In the genomic region with DNA sequence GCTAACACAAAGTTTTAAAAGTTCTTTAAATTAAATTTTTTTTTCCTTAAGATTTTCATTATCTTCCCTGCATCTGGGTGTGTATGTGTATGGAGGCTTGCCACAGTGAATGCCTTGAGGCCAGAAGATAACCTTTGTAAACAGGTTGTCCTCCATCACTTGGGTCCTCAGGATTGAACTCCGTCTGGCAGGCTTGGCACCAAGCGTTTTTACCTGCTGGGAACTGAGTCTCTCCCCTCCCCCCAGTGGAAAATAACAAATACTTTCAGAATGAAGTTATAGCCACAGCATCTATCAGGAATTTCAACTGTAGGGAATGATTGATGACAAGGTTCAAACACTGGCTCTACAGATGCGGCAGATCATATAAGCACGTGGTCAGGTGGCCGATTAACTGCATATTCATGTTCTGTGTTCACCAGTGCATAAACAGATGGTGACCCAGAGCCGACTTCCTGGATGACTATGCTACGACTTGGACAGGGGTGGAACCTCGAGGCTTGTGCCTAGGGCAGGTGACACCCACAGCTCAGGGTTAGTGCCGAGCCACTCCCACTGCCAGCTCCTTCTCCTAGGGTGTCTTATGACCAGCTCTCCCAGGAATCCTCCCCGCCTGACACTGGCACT, we compare ENCODE assay signal across 8 mouse cellular contexts. TPM values are rescaled to one million over a fixed set of nuclear protein-coding genes. Genes with fewer than 3 reads are reported as not detected.
DNase-seq lines count a peak whose midpoint lies in the region; ATAC-seq and TF ChIP-seq lines count a peak whose summit lies in the region.

No protein-coding gene starts in this region.

- no peak for TF ChIP-seq RAD21 in CH12.LX (IDR thresholded peaks at IDR 0.05; ENCODE audit: low read depth, low read length)

- H3K36me3 ChIP-seq in CH12.LX (replicated peaks in 1 of 2; ENCODE audit: control insufficient read depth in 1 of 2, insufficient read depth in 1 of 2, low read length in 1 of 2), result peaks cover 12 to 23% of the 10 kb centered on the region in 2 experiments
- H3K36me3 ChIP-seq in embryonic facial prominence, embryonic 11.5 days (replicated peaks; ENCODE audit: control insufficient read depth, insufficient read depth, low read depth, low read length), result no peaks in the 10 kb centered on the region
- H3K36me3 ChIP-seq in heart, embryonic 12.5 days, result peaks cover 16% of the 10 kb centered on the region
- H3K36me3 ChIP-seq in kidney, embryonic 16.5 days (ENCODE audit: insufficient read depth, low read length), result 0 out of 2 replicates have a peak, but pooled peaks cover 16% of the 10 kb centered on the region

- DNase-seq in CH12.LX (ENCODE audit: extremely low read depth), result peak; percentile 87
- DNase-seq in adrenal gland, adult 18-20 months (ENCODE audit: low spot score in 2 of 2), result peak; percentile 30 to 38
- DNase-seq in embryonic facial prominence, embryonic 11.5 days (ENCODE audit: low spot score), result peak; percentile 11
- DNase-seq in lung, postnatal 36 days, result peak; percentile 78
- DNase-seq in spleen, adult 12 weeks (ENCODE audit: low spot score), result peak; percentile 70
- DNase-seq in right cerebral cortex, postnatal 4 days, result no peak

- dilution Hi-C loops in CH12.LX (cut with MboI; ENCODE audit: extremely low pct_ligation_motif_present, extremely low pct_unique_long_range_greater_than_20kb, low sequenced_read_pairs), result no loop called here

- peak overlapping the region; percentile 90 for H3K4me2 ChIP-seq in CH12.LX (ENCODE audit: insufficient read depth, low read depth, poor library complexity, severe bottlenecking)
- H3K4me2 ChIP-seq in embryonic facial prominence, embryonic 11.5 days (ENCODE audit: low read depth, low read length), result peak overlapping the region; percentile 49
- H3K4me2 ChIP-seq in heart, embryonic 12.5 days, result peak overlapping the region; percentile 87
- peak overlapping the region; percentile 93 for H3K4me2 ChIP-seq in kidney, embryonic 16.5 days (replicated peaks; ENCODE audit: low read depth, low read length)

- H3K79me2 ChIP-seq in CH12.LX (replicated peaks; ENCODE audit: control insufficient read depth, extremely low read depth, insufficient read depth, poor library complexity, severe bottlenecking), result peaks cover 10% of the 10 kb centered on the region; the same call in 1 of the 2 replicates

- no peak overlapping the region for H3K27ac ChIP-seq in CH12.LX (ENCODE audit: insufficient read depth, low read depth)
- H3K27ac ChIP-seq in embryonic facial prominence, embryonic 11.5 days (replicated peaks; ENCODE audit: low read depth, low read length), result no peak overlapping the region
- peak overlapping the region; percentile 83 for H3K27ac ChIP-seq in heart, embryonic 12.5 days (ENCODE audit: poor library complexity, severe bottlenecking)
- H3K27ac ChIP-seq in kidney, embryonic 16.5 days (ENCODE audit: low read length), result peak overlapping the region; percentile 86

- H3K9me3 ChIP-seq in CH12.LX (replicated peaks; ENCODE audit: low read length), result no peaks in the 10 kb centered on the region
- no peaks in the 10 kb centered on the region for H3K9me3 ChIP-seq in embryonic facial prominence, embryonic 11.5 days (replicated peaks; ENCODE audit: control insufficient read depth, low read length)
- no peaks in the 10 kb centered on the region for H3K9me3 ChIP-seq in heart, embryonic 12.5 days (replicated peaks)
- H3K9me3 ChIP-seq in kidney, embryonic 16.5 days (ENCODE audit: low read length), result no peaks in the 10 kb centered on the region

- ATAC-seq in embryonic facial prominence, embryonic 11.5 days (replicated peaks; ENCODE audit: insufficient number of reproducible peaks, low FRiP score, low TSS enrichment, low read depth), result peak; percentile 66
- ATAC-seq in heart, embryonic 12.5 days (ENCODE audit: insufficient number of reproducible peaks, low FRiP score), result peak; percentile 89
- ATAC-seq in kidney, embryonic 16.5 days (ENCODE audit: low FRiP score, low TSS enrichment), result peak; percentile 91

- 12% methylated on average over 10 of the region's 10 CpGs for WGBS in embryonic facial prominence, embryonic 11.5 days
- 6% methylated on average over 10 of the region's 10 CpGs for WGBS in heart, embryonic 12.5 days
- 5% methylated on average over 10 of the region's 10 CpGs for WGBS in kidney, embryonic 16.5 days

- H3K4me3 ChIP-seq in CH12.LX (replicated peaks in 1 of 3; ENCODE audit: low read depth in 2 of 3, low read length in 2 of 3, poor library complexity in 1 of 3), result peak overlapping the region; percentile 92 to 98 (median 98)
- H3K4me3 ChIP-seq in embryonic facial prominence, embryonic 11.5 days (ENCODE audit: low read depth, low read length), result peak overlapping the region; percentile 76
- H3K4me3 ChIP-seq in heart, embryonic 12.5 days, result peak overlapping the region; percentile 93
- H3K4me3 ChIP-seq in kidney, embryonic 16.5 days (ENCODE audit: low read length), result peak overlapping the region; percentile 99

- in situ Hi-C loops in CH12.LX (cut with MboI; ENCODE audit: low pct_ligation_motif_present, low pct_unique_long_range_greater_than_20kb, low sequenced_read_pairs), result no loop called here

- peak; percentile 36; the same call in 1 of the 2 replicates for TF ChIP-seq POLR2A in CH12.LX (IDR thresholded peaks at IDR 0.05; ENCODE audit: low read depth, low read length)

- TF ChIP-seq EP300 in CH12.LX (IDR thresholded peaks at IDR 0.05; ENCODE audit: low read length), result no peak; the same call in 1 of the 2 replicates

- peak overlapping the region; percentile 60; the same call in 1 of the 2 replicates for H3K9ac ChIP-seq in CH12.LX (ENCODE audit: insufficient read depth, low read depth)
- peak overlapping the region; percentile 32 for H3K9ac ChIP-seq in embryonic facial prominence, embryonic 11.5 days (replicated peaks; ENCODE audit: low read length)
- peak overlapping the region; percentile 52 for H3K9ac ChIP-seq in heart, embryonic 12.5 days
- peak overlapping the region; percentile 55 for H3K9ac ChIP-seq in kidney, embryonic 16.5 days (replicated peaks; ENCODE audit: low read length)

- H3K4me1 ChIP-seq in CH12.LX (ENCODE audit: control insufficient read depth in 1 of 2, insufficient read depth in 2 of 2), result peaks cover 0 to 35% of the 10 kb centered on the region in 2 experiments; a peak in 2 of 4 replicates
- H3K4me1 ChIP-seq in embryonic facial prominence, embryonic 11.5 days (ENCODE audit: control insufficient read depth, insufficient read depth, low read length), result peaks cover 4% of the 10 kb centered on the region; the same call in 1 of the 2 replicates
- H3K4me1 ChIP-seq in heart, embryonic 12.5 days (replicated peaks), result peaks cover 16% of the 10 kb centered on the region
- H3K4me1 ChIP-seq in kidney, embryonic 16.5 days (ENCODE audit: insufficient read depth, low read length), result peaks cover 13% of the 10 kb centered on the region

- H3K27me3 ChIP-seq in CH12.LX (replicated peaks), result no peaks in the 10 kb centered on the region
- no peaks in the 10 kb centered on the region for H3K27me3 ChIP-seq in embryonic facial prominence, embryonic 11.5 days (ENCODE audit: control insufficient read depth, insufficient read depth, low read length)
- H3K27me3 ChIP-seq in heart, embryonic 12.5 days (replicated peaks), result no peaks in the 10 kb centered on the region
- no peaks in the 10 kb centered on the region for H3K27me3 ChIP-seq in kidney, embryonic 16.5 days (ENCODE audit: insufficient read depth, low read length)

- no peak for TF ChIP-seq CTCF in CH12.LX (conservative IDR thresholded peaks at IDR 0.05 in 1 of 2, IDR thresholded peaks at IDR 0.05 in 1 of 2; ENCODE audit: low read depth in 2 of 2, low read length in 2 of 2)

TF ChIP-seq in CH12.LX, 34 proteins besides CTCF, POLR2A, EP300 and RAD21 (continues in another document):
- peak; percentile 68 for TF ChIP-seq ETS1 (conservative IDR thresholded peaks at IDR 0.05; ENCODE audit: low read depth, low read length)
- TF ChIP-seq ZMIZ1 (IDR thresholded peaks at IDR 0.05; ENCODE audit: low read depth, low read length), result no peak
- peak; percentile 96 for TF ChIP-seq BHLHE40 (IDR thresholded peaks at IDR 0.05; ENCODE audit: low read depth, low read length)
- 0 out of 2 replicates have a peak, but pooled peaks have one; percentile 9 for TF ChIP-seq JUND (conservative IDR thresholded peaks at IDR 0.05; ENCODE audit: low read depth, low read length)

RNA-seq across cellular contexts. Expression of gene Gabarapl2, which starts 0.9 kb away (rescaled TPM):
- 29.8 and 30.6 TPM in 2 replicates for total RNA-seq in CH12.LX (2012; rRNA removed)
- 49.4 and 61.0 TPM in 2 replicates for total RNA-seq in CH12.LX (2014; rRNA removed)
- polyA plus RNA-seq in CH12.LX (2012; ENCODE audit: insufficient read length, low read depth), result 39.3 and 42.1 TPM in 2 replicates
- total RNA-seq in adrenal gland, adult 18-20 months (2021), result 100 to 1,000 TPM; 156 to 173 TPM
- polyA plus RNA-seq in embryonic facial prominence, embryonic 11.5 days (2014; fragmentation: Nextera tagmentation; extraction: Ambion mirVana), result 222 and 230 TPM in 2 replicates
- polyA plus RNA-seq in heart, embryonic 12.5 days (2016; fragmentation: Nextera tagmentation; extraction: Ambion mirVana), result 176 and 184 TPM in 2 replicates
- 197 and 202 TPM in 2 replicates for polyA plus RNA-seq in kidney, embryonic 16.5 days (2015; fragmentation: Nextera tagmentation; extraction: Ambion mirVana)

RNA-seq across cellular contexts. Expression of gene Tmem231, which starts 5.9 kb away (rescaled TPM):
- total RNA-seq in CH12.LX (2012; rRNA removed) (2.1 and 3.6 TPM in 2 replicates), CH12.LX (2014; rRNA removed) (3.1 and 3.5 TPM in 2 replicates)
- polyA plus RNA-seq in CH12.LX (2012; ENCODE audit: insufficient read length, low read depth), result 3.7 and 4.3 TPM in 2 replicates
- total RNA-seq in adrenal gland, adult 18-20 months (2021), result 1 to 10 TPM; 5.3 to 5.7 TPM
- polyA plus RNA-seq in embryonic facial prominence, embryonic 11.5 days (2014; fragmentation: Nextera tagmentation; extraction: Ambion mirVana), result 18.6 and 20.0 TPM in 2 replicates
- polyA plus RNA-seq in heart, embryonic 12.5 days (2016; fragmentation: Nextera tagmentation; extraction: Ambion mirVana), result 5.4 and 7.1 TPM in 2 replicates
- polyA plus RNA-seq in kidney, embryonic 16.5 days (2015; fragmentation: Nextera tagmentation; extraction: Ambion mirVana), result 20.7 and 24.6 TPM in 2 replicates

RNA-seq across cellular contexts. Expression of gene Chst5, which starts 29.4 kb away (rescaled TPM):
- not detected in 2 replicates for total RNA-seq in CH12.LX (2012; rRNA removed)
- total RNA-seq in CH12.LX (2014; rRNA removed), result not detected in 2 replicates
- polyA plus RNA-seq in CH12.LX (2012; ENCODE audit: insufficient read length, low read depth), result not detected in 2 replicates
- total RNA-seq in adrenal gland, adult 18-20 months (2021), result not detected
- polyA plus RNA-seq in embryonic facial prominence, embryonic 11.5 days (2014; fragmentation: Nextera tagmentation; extraction: Ambion mirVana), result 1.1 and 2.2 TPM in 2 replicates
- polyA plus RNA-seq in heart, embryonic 12.5 days (2016; fragmentation: Nextera tagmentation; extraction: Ambion mirVana), result 0.12 and 0.45 TPM in 2 replicates
- polyA plus RNA-seq in kidney, embryonic 16.5 days (2015; fragmentation: Nextera tagmentation; extraction: Ambion mirVana), result 1.3 and 1.9 TPM in 2 replicates

RNA-seq across cellular contexts. Expression of gene Adat1, which starts 52.5 kb away (rescaled TPM):
- total RNA-seq in CH12.LX (2012; rRNA removed) (7.6 and 8.1 TPM in 2 replicates), CH12.LX (2014; rRNA removed) (5.0 and 5.4 TPM in 2 replicates)
- 8.2 and 8.7 TPM in 2 replicates for polyA plus RNA-seq in CH12.LX (2012; ENCODE audit: insufficient read length, low read depth)
- 1 to 10 TPM; 3.1 to 3.4 TPM for total RNA-seq in adrenal gland, adult 18-20 months (2021)
- 8.7 and 10.7 TPM in 2 replicates for polyA plus RNA-seq in embryonic facial prominence, embryonic 11.5 days (2014; fragmentation: Nextera tagmentation; extraction: Ambion mirVana)
- polyA plus RNA-seq in heart, embryonic 12.5 days (2016; fragmentation: Nextera tagmentation; extraction: Ambion mirVana), result 6.5 TPM in 2 replicates
- 11.7 and 12.0 TPM in 2 replicates for polyA plus RNA-seq in kidney, embryonic 16.5 days (2015; fragmentation: Nextera tagmentation; extraction: Ambion mirVana)

Comparison
In these comparisons a context has a peak if more than half of its experiments do, and no peak if none do; other contexts are left out.
1. H3K27ac ChIP-seq: peak in heart, embryonic 12.5 days (single experiment) and kidney, embryonic 16.5 days (single experiment); none in CH12.LX (single experiment) and embryonic facial prominence, embryonic 11.5 days (single experiment).
2. Peak in every context shown above with its lines, with median percentiles within 50 percentile points of each other: H3K4me2 ChIP-seq, H3K4me3 ChIP-seq, H3K9ac ChIP-seq and ATAC-seq.